Mouse (Mus musculus) megakaryocyte, embryonic 14.5 days (primary cell): ENCODE results near the gene Cryab. TPM values are rescaled to one million over a fixed set of nuclear protein-coding genes. Genes with fewer than 3 reads are reported as not detected.

Experiments
- H3K27me3 ChIP-seq: replicated peaks from 2 replicates; pipeline ENCODE3; 2012; ENCODE audit warnings: inconsistent platforms
- H3K36me3 ChIP-seq: replicated peaks from 2 replicates; pipeline ENCODE3; 2012; ENCODE audit warnings: low read length, inconsistent platforms, mixed read lengths
- H3K4me1 ChIP-seq: 2 replicates; pipeline ENCODE4 v1.6.1; 2012; ENCODE audit warnings: inconsistent platforms
- H3K4me3 ChIP-seq: replicated peaks from 2 replicates; pipeline ENCODE3; 2012; ENCODE audit warnings: moderate library complexity, mild to moderate bottlenecking, inconsistent platforms
- H3K9me3 ChIP-seq: 2 replicates; pipeline ENCODE4 v1.6.1; 2012; ENCODE audit warnings: inconsistent platforms
- FLI1 ChIP-seq: IDR thresholded peaks from 2 replicates; pipeline ENCODE4 v1.6.1; 2012; ENCODE audit warnings: low read length, inconsistent platforms, mixed read lengths
- GATA1 ChIP-seq: IDR thresholded peaks from 3 replicates; pipeline ENCODE4 v1.6.1; 2012; ENCODE audit warnings: mixed read lengths, low read length, inconsistent platforms, borderline replicate concordance
- polyA plus RNA-seq: library from polyadenylated mRNA; stranded (reverse); fragments of >175 nt; gene quantifications from 2 replicates; pipeline ENCODE4 v1.2.3, GENCODE M21; 2012; ENCODE audit warnings: low replicate concordance; ENCODE audit not compliant: insufficient read depth

Gene Cryab
- polyA plus RNA-seq, 1 experiment = not detected

GRCm38 (mm10) chr9:50761520-50762243 is 10.6 kb downstream of the Cryab start:
- no peak overlapping the region for H3K4me3 ChIP-seq
- H3K27me3 ChIP-seq = peaks cover 6% of the 10 kb centered on the region
- TF ChIP-seq FLI1 = no peak
- TF ChIP-seq GATA1 = no peak

GRCm38 (mm10) chr9:50763331-50763730 is 12.2 kb downstream of the Cryab start:
- Histone ChIP-seq H3K27me3 (peaks cover 4% of the 10 kb centered on the region), H3K9me3 (no peaks in the 10 kb centered on the region), H3K36me3 (peaks cover 13% of the 10 kb centered on the region), H3K4me1 (peaks cover 19% of the 10 kb centered on the region), H3K4me3 (no peak overlapping the region)
- TF ChIP-seq GATA1 (no peak), FLI1 (no peak)

More at GRCm38 (mm10) chr9:50761520-50762243, 10.6 kb downstream of the Cryab start:
- H3K4me1 ChIP-seq = peaks cover 9% of the 10 kb centered on the region; the same call in 1 of the 2 replicates
- H3K36me3 ChIP-seq = peaks cover 13% of the 10 kb centered on the region
- H3K9me3 ChIP-seq = no peaks in the 10 kb centered on the region

- Histone ChIP-seq H3K4me1 (peaks cover 30% of the 10 kb centered on the region), H3K27me3 (no peaks in the 10 kb centered on the region), H3K9me3 (no peaks in the 10 kb centered on the region), H3K36me3 (peaks cover 34% of the 10 kb centered on the region), H3K4me3 (peak overlapping the region; percentile 99)
- TF ChIP-seq FLI1 (no peak), GATA1 (no peak)
Observed at GRCm38 (mm10) chr9:50767531-50768106, 16.5 kb downstream of the Cryab start.

- H3K9me3 ChIP-seq = no peaks in the 10 kb centered on the region
- H3K4me3 ChIP-seq = peak within 1 kb of the TSS; percentile 99
- peaks cover 30% of the 10 kb centered on the region for H3K4me1 ChIP-seq
- peaks cover 32% of the 10 kb centered on the region for H3K36me3 ChIP-seq
- no peak for TF ChIP-seq FLI1
- no peak for TF ChIP-seq GATA1
- no peaks in the 10 kb centered on the region for H3K27me3 ChIP-seq
Observed at GRCm38 (mm10) chr9:50768107-50769002, 17.2 kb downstream of the Cryab start, which contains the start of gene Fdxacb1. Gene Fdxacb1, plus strand, starts transcription at chr9:50768236.

- Histone ChIP-seq H3K4me3 (no peak overlapping the region), H3K9me3 (no peaks in the 10 kb centered on the region), H3K36me3 (peaks cover 22% of the 10 kb centered on the region), H3K4me1 (peaks cover 37% of the 10 kb centered on the region), H3K27me3 (no peaks in the 10 kb centered on the region)
- no peak for TF ChIP-seq FLI1
- TF ChIP-seq GATA1 = no peak
Observed at GRCm38 (mm10) chr9:50770011-50770410, 18.9 kb downstream of the Cryab start.

- Histone ChIP-seq H3K4me3 (peak overlapping the region; percentile 96), H3K4me1 (peaks cover 27% of the 10 kb centered on the region), H3K9me3 (no peaks in the 10 kb centered on the region), H3K27me3 (no peaks in the 10 kb centered on the region), H3K36me3 (peaks cover 35% of the 10 kb centered on the region)
- TF ChIP-seq FLI1 (no peak), GATA1 (no peak)
Observed at GRCm38 (mm10) chr9:50774026-50774462, 22.9 kb downstream of the Cryab start.

GRCm38 (mm10) chr9:50774991-50775612 is 24.0 kb downstream of the Cryab start, which contains the start of the genes Alg9 and 1110032A03Rik:
Gene Alg9, plus strand, starts transcription at chr9:50775019.
Gene 1110032A03Rik, minus strand, starts transcription at chr9:50775520.
- TF ChIP-seq FLI1 (no peak), GATA1 (no peak)
- H3K4me3 ChIP-seq = peak within 1 kb of the TSS; percentile 96
- peaks cover 43% of the 10 kb centered on the region for H3K36me3 ChIP-seq
- peaks cover 18% of the 10 kb centered on the region for H3K4me1 ChIP-seq
- H3K27me3 ChIP-seq = no peaks in the 10 kb centered on the region
- H3K9me3 ChIP-seq = no peaks in the 10 kb centered on the region

GRCm38 (mm10) chr9:50775662-50776126 is 24.6 kb downstream of the Cryab start:
- TF ChIP-seq GATA1 (no peak), FLI1 (no peak)
- H3K9me3 ChIP-seq = no peaks in the 10 kb centered on the region
- peak overlapping the region; percentile 96 for H3K4me3 ChIP-seq
- H3K4me1 ChIP-seq = peaks cover 18% of the 10 kb centered on the region
- no peaks in the 10 kb centered on the region for H3K27me3 ChIP-seq
- peaks cover 46% of the 10 kb centered on the region for H3K36me3 ChIP-seq
